Mouse (Mus musculus): ENCODE results near the gene Comp. TPM values are rescaled to one million over a fixed set of nuclear protein-coding genes. Genes with fewer than 3 reads are reported as not detected.

The Comp gene
- polyA plus RNA-seq, 1 experiment from 2014 or later, result 0.25 TPM

GRCm38 (mm10) chr8:70330741-70331364 lies 42.5 kb upstream of the Comp start:
- Histone ChIP-seq H3K27ac (ENCODE audit: low read depth, low read length) (no peak overlapping the region), H3K4me3 (ENCODE audit: low read depth, low read length) (no peak overlapping the region), H3K36me3 (ENCODE audit: control insufficient read depth, insufficient read depth) (peaks cover 47% of the 10 kb centered on the region), H3K4me2 (replicated peaks; ENCODE audit: low read depth) (0 out of 2 replicates have a peak overlapping the region, but pooled peaks have one; percentile 17), H3K9ac (ENCODE audit: low read depth, low read length) (no peak overlapping the region), H3K4me1 (replicated peaks; ENCODE audit: control insufficient read depth, insufficient read depth, low read length) (no peaks in the 10 kb centered on the region), H3K9me3 (ENCODE audit: control insufficient read depth) (no peaks in the 10 kb centered on the region), H3K27me3 (replicated peaks; ENCODE audit: control insufficient read depth, insufficient read depth, low read length) (no peaks in the 10 kb centered on the region)
- WGBS, result 56% methylated on average over 52 of the region's 53 CpGs
- ATAC-seq, result peak; percentile 48
- peak; percentile 67 for TF ChIP-seq CTCF (IDR thresholded peaks at IDR 0.05; ENCODE audit: low read depth)

- H3K4me2 ChIP-seq (replicated peaks; ENCODE audit: low read depth), result no peak overlapping the region
- no peaks in the 10 kb centered on the region for H3K27me3 ChIP-seq (replicated peaks; ENCODE audit: control insufficient read depth, insufficient read depth, low read length)
- no peak for TF ChIP-seq CTCF (IDR thresholded peaks at IDR 0.05; ENCODE audit: low read depth)
- WGBS, result 84% methylated on average over 19 of the region's 19 CpGs
- no peak overlapping the region for H3K27ac ChIP-seq (ENCODE audit: low read depth, low read length)
- H3K36me3 ChIP-seq (ENCODE audit: control insufficient read depth, insufficient read depth), result peaks cover 53% of the 10 kb centered on the region
- no peaks in the 10 kb centered on the region for H3K4me1 ChIP-seq (replicated peaks; ENCODE audit: control insufficient read depth, insufficient read depth, low read length)
- no peak overlapping the region for H3K9ac ChIP-seq (ENCODE audit: low read depth, low read length)
- no peak overlapping the region for H3K4me3 ChIP-seq (ENCODE audit: low read depth, low read length)
- ATAC-seq, result no peak
- no peaks in the 10 kb centered on the region for H3K9me3 ChIP-seq (ENCODE audit: control insufficient read depth)
Measured at GRCm38 (mm10) chr8:70331526-70331925, 41.8 kb upstream of the Comp start.

- 37% methylated on average over 40 of the region's 41 CpGs for WGBS
- ATAC-seq, result peak; percentile 61
- no peak overlapping the region for H3K4me3 ChIP-seq (ENCODE audit: low read depth, low read length)
- H3K4me1 ChIP-seq (replicated peaks; ENCODE audit: control insufficient read depth, insufficient read depth, low read length), result no peaks in the 10 kb centered on the region
- TF ChIP-seq CTCF (IDR thresholded peaks at IDR 0.05; ENCODE audit: low read depth), result peak; percentile 88
- no peaks in the 10 kb centered on the region for H3K27me3 ChIP-seq (replicated peaks; ENCODE audit: control insufficient read depth, insufficient read depth, low read length)
- no peak overlapping the region for H3K9ac ChIP-seq (ENCODE audit: low read depth, low read length)
- H3K27ac ChIP-seq (ENCODE audit: low read depth, low read length), result no peak overlapping the region
- no peaks in the 10 kb centered on the region for H3K9me3 ChIP-seq (ENCODE audit: control insufficient read depth)
- 0 out of 2 replicates have a peak overlapping the region, but pooled peaks have one; percentile 18 for H3K4me2 ChIP-seq (replicated peaks; ENCODE audit: low read depth)
- peaks cover 61% of the 10 kb centered on the region for H3K36me3 ChIP-seq (ENCODE audit: control insufficient read depth, insufficient read depth)
Measured at GRCm38 (mm10) chr8:70332070-70332877, 41.1 kb upstream of the Comp start.

GRCm38 (mm10) chr8:70332878-70333202 lies 40.5 kb upstream of the Comp start:
- no peak for TF ChIP-seq CTCF (IDR thresholded peaks at IDR 0.05; ENCODE audit: low read depth)
- WGBS, result 94% methylated on average over 6 of the region's 6 CpGs

GRCm38 (mm10) chr8:70338931-70339330 lies 34.4 kb upstream of the Comp start:
- peaks cover 96% of the 10 kb centered on the region for H3K36me3 ChIP-seq (ENCODE audit: control insufficient read depth, insufficient read depth)
- H3K9me3 ChIP-seq (ENCODE audit: control insufficient read depth), result no peaks in the 10 kb centered on the region
- 86% methylated on average over 7 of the region's 7 CpGs for WGBS
- H3K27ac ChIP-seq (ENCODE audit: low read depth, low read length), result no peak overlapping the region
- no peak for TF ChIP-seq CTCF (IDR thresholded peaks at IDR 0.05; ENCODE audit: low read depth)
- no peak overlapping the region for H3K9ac ChIP-seq (ENCODE audit: low read depth, low read length)
- H3K27me3 ChIP-seq (replicated peaks; ENCODE audit: control insufficient read depth, insufficient read depth, low read length), result no peaks in the 10 kb centered on the region
- no peak for ATAC-seq
- H3K4me3 ChIP-seq (ENCODE audit: low read depth, low read length), result no peak overlapping the region
- H3K4me2 ChIP-seq (replicated peaks; ENCODE audit: low read depth), result no peak overlapping the region
- H3K4me1 ChIP-seq (replicated peaks; ENCODE audit: control insufficient read depth, insufficient read depth, low read length), result no peaks in the 10 kb centered on the region

More at GRCm38 (mm10) chr8:70332878-70333202, 40.5 kb upstream of the Comp start:
- no peaks in the 10 kb centered on the region for H3K27me3 ChIP-seq (replicated peaks; ENCODE audit: control insufficient read depth, insufficient read depth, low read length)
- no peak overlapping the region; the same call in 1 of the 2 replicates for H3K27ac ChIP-seq (ENCODE audit: low read depth, low read length)
- H3K9me3 ChIP-seq (ENCODE audit: control insufficient read depth), result no peaks in the 10 kb centered on the region
- no peak overlapping the region for H3K9ac ChIP-seq (ENCODE audit: low read depth, low read length)
- no peak overlapping the region for H3K4me3 ChIP-seq (ENCODE audit: low read depth, low read length)
- H3K36me3 ChIP-seq (ENCODE audit: control insufficient read depth, insufficient read depth), result peaks cover 66% of the 10 kb centered on the region
- H3K4me2 ChIP-seq (replicated peaks; ENCODE audit: low read depth), result no peak overlapping the region
- 0 out of 2 replicates have a peak, but pooled peaks have one; percentile 9 for ATAC-seq
- H3K4me1 ChIP-seq (replicated peaks; ENCODE audit: control insufficient read depth, insufficient read depth, low read length), result no peaks in the 10 kb centered on the region

- TF ChIP-seq CTCF (IDR thresholded peaks at IDR 0.05; ENCODE audit: low read depth), result no peak
- Histone ChIP-seq H3K9me3 (ENCODE audit: control insufficient read depth) (no peaks in the 10 kb centered on the region), H3K4me3 (ENCODE audit: low read depth, low read length) (no peak overlapping the region), H3K36me3 (ENCODE audit: control insufficient read depth, insufficient read depth) (peaks cover 78% of the 10 kb centered on the region), H3K9ac (ENCODE audit: low read depth, low read length) (no peak overlapping the region), H3K4me2 (replicated peaks; ENCODE audit: low read depth) (no peak overlapping the region), H3K27me3 (replicated peaks; ENCODE audit: control insufficient read depth, insufficient read depth, low read length) (no peaks in the 10 kb centered on the region), H3K27ac (ENCODE audit: low read depth, low read length) (no peak overlapping the region), H3K4me1 (replicated peaks; ENCODE audit: control insufficient read depth, insufficient read depth, low read length) (no peaks in the 10 kb centered on the region)
- 88% methylated on average over 7 of the region's 7 CpGs for WGBS
- ATAC-seq, result no peak
Measured at GRCm38 (mm10) chr8:70340659-70341058, 32.7 kb upstream of the Comp start.
